Mouse (Mus musculus) Patski (cell line): Measurements from ENCODE around the gene Ugt2a2. TPM values are rescaled to one million over a fixed set of nuclear protein-coding genes. Genes with fewer than 3 reads are reported as not detected.
"Not testable (repeated sequence)": the region's sequence is repeated elsewhere in the genome, so short reads cannot be mapped to it uniquely, and the experiment has no call there.

Source experiments
- ATAC-seq: fragments of 100-300 bp; one replicate; pipeline ENCODE4 v1.8.0; 2021
- CTCF ChIA-PET: fragments of 350-600 bp; sonication (Branson Sonifier 250); formaldehyde crosslinking; loops from one replicate; lab custom pipeline; 2022; ENCODE audit warnings: inconsistent platforms; lab: Charles Lee
- POLR2A ChIA-PET: fragments of 350-600 bp; sonication (Branson Sonifier 250); formaldehyde crosslinking; loops from one replicate; lab custom pipeline; 2022; ENCODE audit warnings: antibody characterized with exemption, inconsistent platforms; lab: Charles Lee
- DNase-seq: peaks from one replicate; pipeline ENCODE4 v3.0.0-alpha.2; 2011; ENCODE audit warnings: low read depth, low spot score
- H3K27me3 ChIP-seq: fragments of 371-371 bp; one replicate; pipeline ENCODE4 v1.5.1; 2021
- CTCF ChIP-seq: fragments of 100-300 bp; IDR thresholded peaks from one replicate; pipeline ENCODE4 v1.5.1; 2021
- in situ Hi-C: fragments of 300-500 bp; cut with MboI; formaldehyde crosslinking; loops from 3 replicates; pipeline ENCODE4 v1.11.1; 2018; ENCODE audit warnings: low pct_unique_long_range_greater_than_20kb, mixed read lengths
- polyA plus RNA-seq: library from polyadenylated mRNA; unstranded; gene quantifications from one replicate; pipeline ENCODE4 v1.2.3, GENCODE M21; 2021

Ugt2a2 gene
- polyA plus RNA-seq: not detected

DNA sequence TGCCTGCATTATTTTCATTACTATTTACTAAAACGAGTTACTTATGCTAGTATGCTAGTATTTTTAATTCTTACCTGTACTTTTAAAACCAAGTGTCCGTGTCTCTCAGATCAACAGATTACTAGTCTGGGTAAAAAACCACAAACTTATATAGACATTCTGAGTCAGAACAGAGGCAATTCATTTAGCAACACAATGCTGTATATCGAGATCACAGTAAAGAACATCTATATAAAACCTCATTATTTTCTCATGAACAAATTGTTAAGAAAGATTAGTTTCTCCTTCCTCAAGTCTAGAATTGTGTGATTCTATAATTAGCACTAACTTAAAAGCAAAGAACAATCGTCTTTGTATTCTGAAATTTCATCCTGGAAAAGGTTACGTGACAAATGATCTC, at the start of gene Ugt2a2:
TSS of gene Ugt2a2 (minus strand) at position 101 of the 400 bp plus-strand sequence.
- no peak for TF ChIP-seq CTCF
- in situ Hi-C loops: no loop called here
- CTCF ChIA-PET: no interaction called here

DNA sequence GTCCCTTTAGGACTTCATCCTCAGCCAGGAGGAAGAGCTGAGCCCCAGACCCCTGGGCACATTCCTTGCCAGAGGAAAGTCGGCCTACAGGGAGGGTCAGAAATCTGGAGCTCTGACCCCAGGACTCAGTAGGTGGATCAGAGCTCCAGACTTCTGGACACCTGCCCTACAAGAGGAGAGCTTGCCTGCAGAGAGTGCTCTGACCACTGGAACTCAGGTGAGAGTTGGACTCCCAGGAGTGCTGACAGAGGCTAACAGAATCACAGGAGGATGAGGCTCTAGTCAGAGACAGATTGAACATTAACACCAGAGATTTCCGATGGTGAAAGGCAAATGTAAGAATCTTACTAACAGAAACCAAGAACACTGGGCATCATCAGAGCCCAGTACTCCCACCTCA, 41.5 kb upstream of the Ugt2a2 start:
- ATAC-seq, in situ Hi-C loops, CTCF ChIA-PET, POLR2A ChIA-PET, DNase-seq, H3K27me3 ChIP-seq: not testable (repeated sequence)

More for the DNA sequence above, at the start of gene Ugt2a2:
- DNase-seq (no peak), ATAC-seq (no peak)
- POLR2A ChIA-PET: no interaction called here
- peaks cover 5% of the 10 kb centered on the region for H3K27me3 ChIP-seq

DNA sequence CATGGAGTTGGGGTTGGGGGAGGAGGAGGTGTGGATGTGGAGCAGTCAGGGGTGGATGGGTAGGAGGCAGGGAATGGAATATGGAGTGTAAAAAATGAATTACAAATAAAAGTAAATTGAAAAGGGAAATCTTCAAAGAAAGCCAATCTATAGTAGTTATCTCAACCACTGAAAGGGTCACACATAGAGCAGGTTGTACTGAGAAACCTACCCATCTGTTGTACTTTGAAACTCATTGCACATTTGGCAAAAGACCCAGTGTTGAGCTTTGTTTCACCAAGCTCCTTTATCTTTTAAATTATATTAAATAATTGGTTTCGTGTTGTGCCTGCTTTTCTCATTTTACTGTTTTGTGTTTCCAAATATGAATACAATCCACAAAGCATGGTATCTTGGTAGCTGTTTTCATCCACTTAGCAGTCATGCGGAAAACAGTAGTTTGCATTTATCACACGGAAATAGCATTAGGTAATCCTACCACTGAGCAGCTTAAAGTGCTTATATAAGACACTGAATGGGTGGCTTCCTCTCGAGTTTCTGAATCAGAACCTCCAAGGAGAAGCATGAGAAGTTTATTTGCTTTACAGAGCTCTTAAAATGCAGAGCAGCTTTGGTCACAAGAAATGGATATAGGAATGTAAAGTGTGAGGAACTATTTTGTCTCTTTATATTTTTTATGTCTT, 23.9 kb upstream of the Ugt2a2 start:
- ChIA-PET POLR2A (no interaction called here), CTCF (no interaction called here)
- H3K27me3 ChIP-seq: no peaks in the 10 kb centered on the region
- in situ Hi-C loops: no loop called here
- ATAC-seq (no peak), DNase-seq (no peak)
- TF ChIP-seq CTCF: no peak

DNA sequence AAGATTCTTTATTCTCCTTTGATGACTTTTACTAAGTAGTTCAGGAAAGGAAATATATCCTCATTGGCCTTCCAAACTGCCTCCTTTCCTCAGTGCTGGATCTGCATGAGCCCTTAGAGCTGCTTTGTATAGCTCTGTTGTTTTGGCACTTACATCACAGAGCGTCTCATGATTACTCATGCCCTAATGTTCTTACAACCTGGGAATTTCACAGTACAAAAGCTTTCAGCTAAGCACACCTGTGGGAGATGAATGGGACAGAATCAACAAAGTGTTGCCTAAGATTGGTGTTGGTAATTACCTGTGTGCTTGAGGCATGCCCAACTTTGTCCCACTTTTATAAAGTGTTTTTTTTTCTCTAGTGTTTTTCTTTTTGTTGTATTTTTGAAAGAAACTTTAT, 20.6 kb upstream of the Ugt2a2 start:
- POLR2A ChIA-PET: no interaction called here
- no peak for TF ChIP-seq CTCF
- H3K27me3 ChIP-seq: no peaks in the 10 kb centered on the region
- CTCF ChIA-PET: no interaction called here
- in situ Hi-C loops: no loop called here
- no peak for DNase-seq
- no peak for ATAC-seq

DNA sequence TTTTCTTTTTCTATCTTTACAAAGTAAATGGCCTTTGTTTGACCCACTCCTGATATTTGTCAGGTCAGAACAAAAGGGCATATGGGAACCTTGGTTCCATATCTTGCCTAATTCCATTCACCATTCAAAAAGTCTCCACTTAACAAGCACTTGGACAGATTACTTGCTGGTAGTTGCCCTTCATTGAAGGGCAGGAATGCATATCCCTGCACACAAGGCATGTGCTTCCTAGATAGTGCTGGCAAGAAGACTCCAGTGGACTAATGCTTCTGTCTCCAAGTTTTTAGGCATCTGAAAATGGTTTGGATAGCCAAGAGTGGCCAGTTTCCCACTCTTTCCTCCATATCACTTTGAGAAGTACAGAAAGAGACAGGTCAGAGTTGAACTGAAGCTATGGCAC, 17.3 kb upstream of the Ugt2a2 start:
- in situ Hi-C loops: no loop called here
- DNase-seq (no peak), ATAC-seq (peak; percentile 73)
- H3K27me3 ChIP-seq: no peaks in the 10 kb centered on the region
- ChIA-PET CTCF (no interaction called here), POLR2A (no interaction called here)
- no peak for TF ChIP-seq CTCF

DNA sequence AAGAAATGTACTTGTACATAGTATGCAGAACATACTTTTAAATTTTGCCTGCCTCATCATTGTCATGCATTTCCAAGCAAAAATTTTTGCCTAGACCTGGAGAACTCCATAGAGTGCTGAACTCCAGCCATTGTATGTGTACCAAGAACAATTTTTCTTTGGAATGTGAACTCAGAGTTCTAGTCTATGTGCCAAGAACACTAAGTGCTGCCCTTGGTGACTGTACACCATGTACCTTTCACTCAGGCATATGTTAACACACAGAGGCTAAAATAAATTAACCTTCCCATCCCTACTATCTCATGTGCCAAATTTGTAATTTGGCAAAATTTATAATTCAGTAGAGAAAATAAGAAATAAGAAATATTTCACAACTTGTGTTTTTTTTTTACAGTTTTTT, 16.9 kb upstream of the Ugt2a2 start:
- no peaks in the 10 kb centered on the region for H3K27me3 ChIP-seq
- ATAC-seq (no peak), DNase-seq (no peak)
- TF ChIP-seq CTCF: no peak
- in situ Hi-C loops: no loop called here
- POLR2A ChIA-PET: no interaction called here
- CTCF ChIA-PET: no interaction called here

DNA sequence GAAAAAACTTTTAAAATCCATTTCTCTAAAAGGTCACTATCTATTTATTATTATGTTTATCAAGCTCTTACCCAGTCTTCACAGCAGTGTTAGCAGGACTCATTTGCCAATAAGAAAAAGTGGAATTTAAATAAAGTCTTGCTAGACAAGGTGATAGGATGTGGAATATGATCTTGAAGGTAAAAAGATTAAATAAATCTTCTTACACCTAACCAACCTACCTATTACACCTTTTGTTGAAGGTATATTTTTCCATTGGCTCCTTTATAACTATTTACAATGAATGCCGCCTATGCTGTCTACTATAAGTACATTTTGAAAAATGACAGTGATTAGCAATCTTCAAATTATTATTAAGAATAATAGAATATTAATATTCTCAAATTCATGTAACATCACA, 8.7 kb upstream of the Ugt2a2 start, which contains the start of gene Ugt2a1:
TSS of gene Ugt2a1 (minus strand) at position 101 of the 400 bp plus-strand sequence.
- no peak for TF ChIP-seq CTCF
- in situ Hi-C loops: no loop called here
- DNase-seq: no peak
- H3K27me3 ChIP-seq: peaks cover 5% of the 10 kb centered on the region
- ATAC-seq: no peak
- POLR2A ChIA-PET: no interaction called here
- CTCF ChIA-PET: no interaction called here

DNA sequence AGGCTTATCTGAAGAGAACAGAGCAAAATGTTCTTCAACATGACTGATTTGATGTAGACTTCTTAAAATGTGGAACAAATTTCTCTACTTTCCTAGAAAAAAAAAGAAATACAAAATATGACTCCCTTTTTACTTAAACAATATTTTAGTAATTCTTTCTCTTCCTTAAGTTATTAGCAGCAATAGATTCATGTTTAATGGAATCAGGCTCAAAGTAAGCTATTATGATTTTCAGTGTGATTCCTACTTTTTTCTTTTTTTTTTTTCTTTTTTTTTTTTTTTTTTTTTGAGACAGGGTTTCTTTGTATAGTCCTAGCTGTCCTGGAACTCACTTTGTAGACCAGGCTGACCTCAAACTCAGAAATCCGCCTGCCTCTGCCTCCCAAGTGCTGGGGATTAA, 4.6 kb upstream of the Ugt2a2 start, which contains the start of gene Gm43638:
TSS of gene Gm43638 (minus strand) at position 101 of the 400 bp plus-strand sequence.
- in situ Hi-C loops, POLR2A ChIA-PET, ATAC-seq, CTCF ChIA-PET, DNase-seq, H3K27me3 ChIP-seq: not testable (repeated sequence)

DNA sequence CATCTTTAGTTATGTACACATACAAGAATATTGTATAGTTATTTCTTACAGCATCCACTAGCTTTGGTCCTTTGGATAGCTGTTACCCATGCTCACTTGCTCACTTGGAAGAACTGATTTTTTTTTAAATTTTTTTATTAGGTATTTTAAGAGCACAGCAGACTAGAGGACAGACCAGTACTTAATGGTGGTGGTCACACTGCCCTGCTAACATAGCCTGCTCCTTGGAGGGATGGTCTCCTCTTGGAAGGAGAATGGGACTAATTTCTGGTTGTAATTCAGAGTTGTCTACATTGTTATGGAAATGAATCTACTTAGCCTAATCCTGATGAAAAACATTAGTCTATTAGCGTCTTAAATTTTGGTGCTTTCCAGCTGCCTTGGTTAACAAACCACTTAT, 23.2 kb downstream of the Ugt2a2 start:
- POLR2A ChIA-PET: no interaction called here
- DNase-seq: no peak
- TF ChIP-seq CTCF: no peak
- CTCF ChIA-PET: no interaction called here
- ATAC-seq: no peak
- in situ Hi-C loops: no loop called here
- no peaks in the 10 kb centered on the region for H3K27me3 ChIP-seq

DNA sequence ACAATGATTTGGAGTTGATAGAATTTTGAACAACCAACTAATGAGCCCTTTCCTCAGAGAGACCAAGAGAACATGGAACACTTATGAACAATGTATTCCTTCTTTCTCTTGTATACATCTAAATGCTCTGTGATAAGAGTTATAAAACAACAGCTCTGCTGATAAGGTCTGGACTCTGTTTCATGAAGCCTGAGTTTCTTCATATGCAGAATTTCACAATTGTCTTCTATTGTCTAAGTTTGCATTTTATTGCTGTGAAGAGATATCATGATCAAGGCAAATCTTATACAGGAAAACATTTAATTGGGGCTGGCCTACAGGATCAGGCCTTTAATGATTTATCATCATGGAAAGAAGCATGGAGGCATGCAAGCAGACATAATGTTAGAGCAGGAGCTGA, 24.4 kb downstream of the Ugt2a2 start:
- no peaks in the 10 kb centered on the region for H3K27me3 ChIP-seq
- DNase-seq (no peak), ATAC-seq (no peak)
- TF ChIP-seq CTCF: no peak
- POLR2A ChIA-PET: no interaction called here
- CTCF ChIA-PET: no interaction called here
- in situ Hi-C loops: no loop called here

DNA sequence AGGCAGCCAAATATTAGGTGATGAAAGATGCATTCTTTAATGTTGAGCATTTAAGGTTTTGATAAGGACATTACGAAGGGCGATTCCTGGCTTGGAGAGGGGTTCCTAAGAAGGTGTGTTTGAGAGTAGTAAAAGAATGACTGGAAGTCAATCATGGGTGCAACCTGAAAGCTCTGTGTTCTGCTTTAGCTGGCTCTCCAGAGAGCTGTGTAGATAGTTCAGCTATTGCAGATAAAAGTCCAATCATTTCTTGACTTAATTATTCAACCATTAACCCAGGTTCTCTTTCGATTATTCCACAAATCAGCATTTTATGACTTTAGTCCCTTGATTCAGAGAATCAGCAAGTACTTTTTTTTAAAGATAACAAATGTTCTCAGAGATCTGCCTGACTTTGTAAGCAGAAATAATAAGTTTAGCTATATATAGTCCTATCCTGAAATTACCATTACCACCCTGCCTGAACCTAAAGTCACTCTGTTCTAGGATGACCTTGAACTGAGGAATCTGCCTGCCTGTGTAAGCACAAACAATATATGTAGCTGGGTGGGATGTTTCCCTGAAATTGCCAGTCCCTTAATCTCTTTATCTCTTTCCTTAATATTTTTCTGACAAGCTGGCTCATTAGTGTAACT, 25.7 kb downstream of the Ugt2a2 start:
- no peak for TF ChIP-seq CTCF
- in situ Hi-C loops: no loop called here

DNA sequence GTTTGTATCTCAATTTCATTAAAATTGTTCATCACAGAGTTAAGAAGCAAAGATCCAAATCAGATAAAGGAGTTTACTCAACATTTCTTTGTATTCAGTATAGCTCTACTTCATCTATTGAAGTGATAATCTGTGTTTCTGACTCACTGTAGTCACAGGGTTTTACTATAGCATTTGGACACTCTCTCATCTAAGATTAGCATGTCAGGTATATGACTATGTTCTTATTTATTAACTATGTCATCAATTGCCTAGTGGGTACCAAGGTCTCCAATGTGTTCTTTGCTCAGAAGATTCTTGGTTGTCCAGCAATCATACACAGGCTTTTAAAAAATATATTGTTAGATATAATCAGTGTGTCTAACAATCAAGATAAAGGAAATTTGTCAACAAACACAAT, 26.5 kb downstream of the Ugt2a2 start:
- POLR2A ChIA-PET: no interaction called here

More for the DNA sequence above, 25.7 kb downstream of the Ugt2a2 start:
- ChIA-PET CTCF (no interaction called here), POLR2A (no interaction called here)
- ATAC-seq (no peak), DNase-seq (no peak)
- H3K27me3 ChIP-seq: no peaks in the 10 kb centered on the region

DNA sequence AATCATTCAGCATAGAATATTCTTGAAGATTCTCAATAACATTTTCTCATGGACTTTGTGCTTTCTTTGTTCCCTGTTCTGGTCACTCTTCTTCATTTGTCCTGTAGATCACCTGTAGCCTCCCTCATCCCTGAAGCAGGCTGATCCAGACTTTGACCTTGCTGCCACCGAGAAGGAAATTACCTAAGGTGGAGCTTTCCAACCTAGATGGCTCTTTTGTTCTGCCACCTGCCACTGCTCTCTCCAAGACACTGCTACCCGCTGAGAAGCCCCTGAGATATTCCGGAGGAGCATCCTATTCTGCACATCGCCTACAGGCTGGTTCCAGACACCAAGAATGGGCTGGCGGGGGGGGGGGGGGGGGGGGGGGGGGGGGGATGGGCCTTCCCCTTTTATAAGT, 29.5 kb downstream of the Ugt2a2 start:
- ATAC-seq, CTCF ChIA-PET, in situ Hi-C loops, H3K27me3 ChIP-seq, DNase-seq, POLR2A ChIA-PET: not testable (repeated sequence)

More for the DNA sequence above, 26.5 kb downstream of the Ugt2a2 start:
- ATAC-seq: no peak
- DNase-seq: no peak
- TF ChIP-seq CTCF: no peak
- no peaks in the 10 kb centered on the region for H3K27me3 ChIP-seq
- in situ Hi-C loops: no loop called here
- CTCF ChIA-PET: no interaction called here
